Mouse (Mus musculus) naive thymus-derived CD4-positive, alpha-beta T cell, adult 5 months (primary cell): ENCODE measurements around the gene C8g. TPM values are rescaled to one million over a fixed set of nuclear protein-coding genes. Genes with fewer than 3 reads are reported as not detected.

Experiments used
- polyA plus RNA-seq: library from polyadenylated mRNA; unstranded; fragments of 100-300 nt; shearing (Covaris generic); gene quantifications from one replicate; pipeline ENCODE4 v1.2.1, GENCODE M21; 2017

The C8g gene
- 5.6 TPM for polyA plus RNA-seq

GRCm38 (mm10) chr2:25501593-25502486 is at the start of gene C8g:
C8g (minus strand) TSS chr2:25501719.

GRCm38 (mm10) chr2:25546811-25547491 is 45.4 kb upstream of the C8g start, which contains the start of gene Traf2:
Traf2 (minus strand) TSS chr2:25546940.

GRCm38 (mm10) chr2:25500576-25501405 is 728 bp downstream of the C8g start, which contains the start of gene Fbxw5:
Fbxw5 (plus strand) TSS chr2:25500750.

GRCm38 (mm10) chr2:25493476-25493961 is 8.0 kb downstream of the C8g start, which contains the start of gene Lcn12:
Lcn12 (minus strand) TSS chr2:25493911.

GRCm38 (mm10) chr2:25469969-25470368 is 31.6 kb downstream of the C8g start, which contains the start of gene Ptgds:
Ptgds (minus strand) TSS chr2:25470046.

GRCm38 (mm10) chr2:25460551-25461309 is 40.8 kb downstream of the C8g start, which contains the start of gene Paxx:
Paxx (minus strand) TSS chr2:25461094.

GRCm38 (mm10) chr2:25456205-25456953 is 45.1 kb downstream of the C8g start, which contains the start of gene Clic3:
Clic3 (plus strand) TSS chr2:25456838.

Other genes with a start within 250 kb of the C8g start
- 26.6 TPM for gene Tmem203, start 246.3 kb downstream of the C8g start, polyA plus RNA-seq
- gene Tprn, start 239.1 kb downstream of the C8g start, polyA plus RNA-seq = 24.1 TPM
- gene Ssna1, start 229.3 kb downstream of the C8g start, polyA plus RNA-seq = 81.2 TPM
- 101 TPM for gene Anapc2, start 229.2 kb downstream of the C8g start, polyA plus RNA-seq
- gene Tmem210, start 213.6 kb downstream of the C8g start, polyA plus RNA-seq = not detected
- gene Lrrc26, start 211.8 kb downstream of the C8g start, polyA plus RNA-seq = not detected
- not detected for gene Grin1, start 182.5 kb downstream of the C8g start, polyA plus RNA-seq
- gene Man1b1, start 169.4 kb downstream of the C8g start, polyA plus RNA-seq = 26.7 TPM
- 6.7 TPM for gene Dpp7, start 145.4 kb downstream of the C8g start, polyA plus RNA-seq
- gene Uap1l1, start 136.0 kb downstream of the C8g start, polyA plus RNA-seq = 14.2 TPM
- not detected for gene Sapcd2, start 129.4 kb downstream of the C8g start, polyA plus RNA-seq
- not detected for gene Entpd2, start 105.8 kb downstream of the C8g start, polyA plus RNA-seq
- gene Npdc1, start 102.4 kb downstream of the C8g start, polyA plus RNA-seq = 0.47 TPM
- not detected for gene Fut7, start 78.5 kb downstream of the C8g start, polyA plus RNA-seq
- 44.9 TPM for gene Abca2, start 73.0 kb downstream of the C8g start, polyA plus RNA-seq
- 5.1 TPM for gene Clic3, start 44.9 kb downstream of the C8g start, polyA plus RNA-seq
- 74.5 TPM for gene Paxx, start 40.6 kb downstream of the C8g start, polyA plus RNA-seq
- not detected for gene Ptgds, start 31.7 kb downstream of the C8g start, polyA plus RNA-seq
- not detected for gene Lcn12, start 7.8 kb downstream of the C8g start, polyA plus RNA-seq
- gene Fbxw5, start 969 bp downstream of the C8g start, polyA plus RNA-seq = 82.7 TPM
- 61.5 TPM for gene Traf2, start 45.2 kb upstream of the C8g start, polyA plus RNA-seq
- 170 TPM for gene Edf1, start 56.1 kb upstream of the C8g start, polyA plus RNA-seq
- gene Mamdc4, start 73.1 kb upstream of the C8g start, polyA plus RNA-seq = 1.4 TPM
- gene Phpt1, start 73.5 kb upstream of the C8g start, polyA plus RNA-seq = 55.4 TPM
- gene Ajm1, start 80.0 kb upstream of the C8g start, polyA plus RNA-seq = 0.17 TPM
- 59.7 TPM for gene Rabl6, start 106.8 kb upstream of the C8g start, polyA plus RNA-seq
- not detected for gene Ccdc183, start 116.0 kb upstream of the C8g start, polyA plus RNA-seq
- 2.2 TPM for gene Tmem141, start 120.3 kb upstream of the C8g start, polyA plus RNA-seq
- gene Fcna, start 126.3 kb upstream of the C8g start, polyA plus RNA-seq = not detected
- not detected for gene Lcn8, start 151.4 kb upstream of the C8g start, polyA plus RNA-seq
- not detected for gene Lcn5, start 156.2 kb upstream of the C8g start, polyA plus RNA-seq
- not detected for gene Lcn6, start 175.1 kb upstream of the C8g start, polyA plus RNA-seq
- not detected for gene Lcn10, start 181.0 kb upstream of the C8g start, polyA plus RNA-seq
- gene Obp2a, start 198.3 kb upstream of the C8g start, polyA plus RNA-seq = not detected
- gene Bmyc, start 205.0 kb upstream of the C8g start, polyA plus RNA-seq = 27.5 TPM
- not detected for gene Obp2b, start 235.3 kb upstream of the C8g start, polyA plus RNA-seq